7 mouse cellular contexts compared by ENCODE assay signal in the genomic region with DNA sequence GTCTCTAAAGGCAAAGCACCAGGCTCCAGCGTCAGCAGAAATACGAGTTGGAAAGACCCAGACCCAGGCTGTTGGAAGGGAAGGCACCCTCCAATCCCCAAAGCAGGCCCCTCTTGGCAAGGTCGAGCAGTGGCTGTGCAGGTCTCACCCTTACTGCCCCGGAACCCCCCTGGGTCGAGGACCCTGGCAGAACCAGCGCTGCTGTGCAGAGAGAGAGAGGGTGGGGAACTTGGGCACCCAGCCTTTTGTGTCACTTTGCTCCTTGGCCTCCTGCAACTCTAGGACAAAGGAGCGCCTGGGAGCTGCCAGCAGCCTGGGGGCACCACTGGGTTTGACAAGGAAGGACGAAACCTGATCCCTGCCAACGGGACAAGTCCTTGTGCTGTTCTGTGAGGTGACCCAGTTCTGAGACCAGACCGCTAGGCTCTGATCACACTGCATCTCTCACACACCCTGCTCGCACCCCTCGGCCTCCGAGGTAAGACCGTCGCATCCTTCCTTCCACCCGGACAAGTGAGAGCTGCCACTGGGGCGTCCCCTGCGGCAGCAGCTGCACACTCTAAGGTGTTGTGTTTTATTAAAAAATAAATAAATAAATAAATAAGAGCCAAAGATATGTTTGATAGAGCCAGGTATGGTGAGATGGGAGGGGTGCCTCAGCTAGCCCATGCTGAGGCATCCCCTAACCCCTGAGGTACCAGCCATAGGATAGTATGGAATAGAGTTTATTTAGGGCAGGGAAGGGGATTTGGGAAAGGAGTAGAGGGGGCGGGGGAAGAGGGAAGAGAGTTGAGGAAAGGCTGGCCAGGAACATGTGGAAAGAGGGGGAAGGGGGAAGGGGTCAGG.
DNase-seq lines count a peak whose midpoint lies in the region; ATAC-seq and TF ChIP-seq lines count a peak whose summit lies in the region.

No protein-coding gene starts in this region.

- peak overlapping the region; percentile 62 for H3K27ac ChIP-seq in hindbrain, embryonic 15.5 days (replicated peaks)
- peak overlapping the region; percentile 79 for H3K27ac ChIP-seq in limb, embryonic 14.5 days (replicated peaks; ENCODE audit: low read depth, low read length)
- 0 out of 2 replicates have a peak overlapping the region, but pooled peaks have one; percentile 60 for H3K27ac ChIP-seq in midbrain, embryonic 13.5 days

- no peaks in the 10 kb centered on the region for H3K36me3 ChIP-seq in hindbrain, embryonic 15.5 days
- no peaks in the 10 kb centered on the region for H3K36me3 ChIP-seq in limb, embryonic 14.5 days (ENCODE audit: control insufficient read depth, insufficient read depth, low read length)
- no peaks in the 10 kb centered on the region for H3K36me3 ChIP-seq in midbrain, embryonic 13.5 days

- H3K9me3 ChIP-seq in hindbrain, embryonic 15.5 days, result no peaks in the 10 kb centered on the region
- H3K9me3 ChIP-seq in limb, embryonic 14.5 days (ENCODE audit: control insufficient read depth, low read length), result no peaks in the 10 kb centered on the region
- H3K9me3 ChIP-seq in midbrain, embryonic 13.5 days, result no peaks in the 10 kb centered on the region

- DNase-seq in adrenal gland, postnatal 25 days, result peak; percentile 61
- DNase-seq in cerebellum, adult 9-10 months, result peak; percentile 33
- peak; percentile 49 for DNase-seq in gastrocnemius, postnatal 10 days
- DNase-seq in limb, embryonic 14.5 days (ENCODE audit: low spot score), result no peak
- peak; percentile 30 for DNase-seq in thymus, postnatal 14 days

- ATAC-seq in hindbrain, embryonic 15.5 days (ENCODE audit: low FRiP score, low read depth), result peak; percentile 75
- ATAC-seq in limb, embryonic 14.5 days (ENCODE audit: low FRiP score, low read depth), result peak; percentile 42
- peak; percentile 86 for ATAC-seq in midbrain, embryonic 13.5 days

- TF ChIP-seq POLR2A in limb, embryonic 14.5 days (IDR thresholded peaks at IDR 0.05; ENCODE audit: borderline replicate concordance, extremely low read depth, insufficient read depth, insufficient read length), result no peak

- no peaks in the 10 kb centered on the region for H3K27me3 ChIP-seq in hindbrain, embryonic 15.5 days
- no peaks in the 10 kb centered on the region for H3K27me3 ChIP-seq in limb, embryonic 14.5 days (ENCODE audit: control insufficient read depth, insufficient read depth, low read length)
- peaks cover 15% of the 10 kb centered on the region for H3K27me3 ChIP-seq in midbrain, embryonic 13.5 days

- H3K4me1 ChIP-seq in hindbrain, embryonic 15.5 days (replicated peaks), result peaks cover 13% of the 10 kb centered on the region
- H3K4me1 ChIP-seq in limb, embryonic 14.5 days (ENCODE audit: control insufficient read depth, insufficient read depth, low read length), result peaks cover 17% of the 10 kb centered on the region
- peaks cover 12% of the 10 kb centered on the region for H3K4me1 ChIP-seq in midbrain, embryonic 13.5 days (replicated peaks)

- H3K4me3 ChIP-seq in hindbrain, embryonic 15.5 days, result peak overlapping the region; percentile 6; the same call in 1 of the 2 replicates
- H3K4me3 ChIP-seq in limb, embryonic 14.5 days (replicated peaks; ENCODE audit: low read length), result peak overlapping the region; percentile 13
- H3K4me3 ChIP-seq in midbrain, embryonic 13.5 days (replicated peaks), result peak overlapping the region; percentile 21

- peak overlapping the region; percentile 46 for H3K4me2 ChIP-seq in hindbrain, embryonic 15.5 days
- peak overlapping the region; percentile 42 for H3K4me2 ChIP-seq in limb, embryonic 14.5 days (replicated peaks; ENCODE audit: low read depth, low read length, severe bottlenecking)
- peak overlapping the region; percentile 51 for H3K4me2 ChIP-seq in midbrain, embryonic 13.5 days (replicated peaks)

- WGBS in hindbrain, embryonic 15.5 days, result 15% methylated on average over 19 of the region's 19 CpGs
- 18% methylated on average over 19 of the region's 19 CpGs for WGBS in limb, embryonic 14.5 days
- WGBS in midbrain, embryonic 13.5 days, result 13% methylated on average over 19 of the region's 19 CpGs

- H3K9ac ChIP-seq in hindbrain, embryonic 15.5 days, result 0 out of 2 replicates have a peak overlapping the region, but pooled peaks have one; percentile 23
- H3K9ac ChIP-seq in limb, embryonic 14.5 days (ENCODE audit: low read depth, low read length, severe bottlenecking), result peak overlapping the region; percentile 36
- peak overlapping the region; percentile 62 for H3K9ac ChIP-seq in midbrain, embryonic 13.5 days (replicated peaks)
